15 mouse cellular contexts compared by ENCODE assay signal in the genomic region with DNA sequence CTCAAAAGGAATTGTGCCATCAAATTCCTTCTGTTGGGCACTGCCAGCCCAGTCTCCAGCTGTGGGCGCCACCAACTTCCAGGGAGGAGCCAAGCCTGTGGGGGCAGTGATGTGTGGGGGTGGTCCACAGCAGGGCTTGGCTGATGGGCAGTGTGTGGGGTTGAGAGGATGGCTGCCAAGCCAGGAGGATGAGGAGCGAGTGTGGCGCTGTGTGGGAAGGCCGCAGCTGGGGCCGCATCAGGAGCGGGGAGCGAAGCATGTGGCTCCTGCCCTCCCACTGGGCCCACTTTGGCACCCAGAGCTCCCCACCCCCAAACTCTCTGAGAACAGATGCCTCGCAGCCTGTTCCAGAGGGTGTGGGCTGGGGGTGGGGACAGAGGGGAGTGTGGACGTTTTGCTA. TPM values are rescaled to one million over a fixed set of nuclear protein-coding genes. Genes with fewer than 3 reads are reported as not detected.
DNase-seq lines count a peak whose midpoint lies in the region; ATAC-seq and TF ChIP-seq lines count a peak whose summit lies in the region.
"Had no signal": no experiment of that assay in that cellular context is flagged by ENCODE, and none has a peak within 500 bp of the region (broad histone marks: within the 10 kb centered on the region; RNA-seq: fewer than 3 reads in every experiment).

No protein-coding gene starts in this region.

- TF ChIP-seq EP300 in lung, postnatal 0 days (IDR thresholded peaks at IDR 0.05): no peak

- H3K4me3 ChIP-seq in embryonic facial prominence, embryonic 13.5 days: no peak overlapping the region
- no peak overlapping the region for H3K4me3 ChIP-seq in embryonic facial prominence, embryonic 10.5 days
- H3K4me3 ChIP-seq in lung, embryonic 15.5 days: no peak overlapping the region
- no peak overlapping the region for H3K4me3 ChIP-seq in lung, postnatal 0 days (ENCODE audit: low read depth, low read length)
- H3K4me3 ChIP-seq in forebrain, embryonic 14.5 days (ENCODE audit: low read depth, low read length): no peak overlapping the region
- H3K4me3 ChIP-seq in lung, adult 2 months (replicated peaks; ENCODE audit: extremely low read depth, low read depth, low read length): no peak overlapping the region

- no peak for TF ChIP-seq CTCF in lung, postnatal 0 days (IDR thresholded peaks at IDR 0.05)
- TF ChIP-seq CTCF in lung, adult 2 months (IDR thresholded peaks at IDR 0.05; ENCODE audit: insufficient read depth, low read length): no peak

- no peak overlapping the region for H3K27ac ChIP-seq in embryonic facial prominence, embryonic 13.5 days
- no peak overlapping the region for H3K27ac ChIP-seq in embryonic facial prominence, embryonic 10.5 days (replicated peaks)
- no peak overlapping the region for H3K27ac ChIP-seq in lung, embryonic 15.5 days
- H3K27ac ChIP-seq in lung, postnatal 0 days (ENCODE audit: low read length): no peak overlapping the region
- no peak overlapping the region for H3K27ac ChIP-seq in forebrain, embryonic 14.5 days (ENCODE audit: low read depth, low read length)
- H3K27ac ChIP-seq: macrophage had no signal

- H3K9me3 ChIP-seq in embryonic facial prominence, embryonic 13.5 days: no peaks in the 10 kb centered on the region
- H3K9me3 ChIP-seq in embryonic facial prominence, embryonic 10.5 days: no peaks in the 10 kb centered on the region
- no peaks in the 10 kb centered on the region for H3K9me3 ChIP-seq in lung, embryonic 15.5 days
- no peaks in the 10 kb centered on the region for H3K9me3 ChIP-seq in lung, postnatal 0 days (ENCODE audit: low read length)
- H3K9me3 ChIP-seq in forebrain, embryonic 14.5 days (replicated peaks; ENCODE audit: control insufficient read depth, low read length): no peaks in the 10 kb centered on the region
- H3K9me3 ChIP-seq: G1E had no signal

- H3K9ac ChIP-seq in embryonic facial prominence, embryonic 13.5 days: 0 out of 2 replicates have a peak overlapping the region, but pooled peaks have one; percentile 11
- H3K9ac ChIP-seq in lung, embryonic 15.5 days: peak overlapping the region; percentile 24; the same call in 1 of the 2 replicates
- no peak overlapping the region for H3K9ac ChIP-seq in lung, postnatal 0 days (replicated peaks; ENCODE audit: low read depth)
- H3K9ac ChIP-seq in forebrain, embryonic 14.5 days (ENCODE audit: low read length): no peak overlapping the region

- no peak for TF ChIP-seq POLR2A in lung, adult 2 months (IDR thresholded peaks at IDR 0.05; ENCODE audit: borderline replicate concordance, extremely low read depth, low read depth, low read length)

- WGBS in embryonic facial prominence, embryonic 13.5 days: 89% methylated on average over 9 of the region's 9 CpGs
- WGBS in embryonic facial prominence, embryonic 10.5 days: 89% methylated on average over 9 of the region's 9 CpGs
- WGBS in lung, embryonic 15.5 days: 75% methylated on average over 9 of the region's 9 CpGs
- 77% methylated on average over 9 of the region's 9 CpGs for WGBS in lung, postnatal 0 days
- 75% methylated on average over 8 of the region's 9 CpGs for WGBS in forebrain, embryonic 14.5 days
- WGBS in lung, adult 2 months: 73% methylated on average over 9 of the region's 9 CpGs

- no peak overlapping the region for H3K4me2 ChIP-seq in embryonic facial prominence, embryonic 13.5 days
- H3K4me2 ChIP-seq in lung, embryonic 15.5 days: no peak overlapping the region
- H3K4me2 ChIP-seq in lung, postnatal 0 days (replicated peaks; ENCODE audit: low read depth, low read length): no peak overlapping the region
- H3K4me2 ChIP-seq in forebrain, embryonic 14.5 days (ENCODE audit: low read length): no peak overlapping the region

- no peak for ATAC-seq in embryonic facial prominence, embryonic 13.5 days (ENCODE audit: insufficient number of reproducible peaks, insufficient read depth, low FRiP score, low TSS enrichment, low read depth)
- ATAC-seq in lung, embryonic 15.5 days (ENCODE audit: borderline replicate concordance, extremely low read depth, low FRiP score, low TSS enrichment): no peak
- no peak for ATAC-seq in lung, postnatal 0 days
- no peak for ATAC-seq in forebrain, embryonic 14.5 days
- ATAC-seq: forebrain, embryonic 16.5 days had no signal

- DNase-seq in embryonic facial prominence, embryonic 10.5 days (ENCODE audit: low spot score): no peak
- no peak for DNase-seq in lung, postnatal 0 days (ENCODE audit: low spot score)
- DNase-seq in layer of hippocampus, adult 18-20 months (ENCODE audit: low spot score in 2 of 2): peak; percentile 81 to 84
- DNase-seq in right cerebral cortex, postnatal 10 days (ENCODE audit: low spot score in 2 of 2): peak; percentile 68 to 73
- DNase-seq in forebrain, embryonic 14.5 days (ENCODE audit: low spot score): no peak
- no peak for DNase-seq in lung, adult 2 months
- DNase-seq: kidney, postnatal 25 days had no signal

- H3K4me1 ChIP-seq in embryonic facial prominence, embryonic 13.5 days: peaks cover 51% of the 10 kb centered on the region
- H3K4me1 ChIP-seq in embryonic facial prominence, embryonic 10.5 days: peaks cover 53% of the 10 kb centered on the region
- H3K4me1 ChIP-seq in lung, embryonic 15.5 days: peaks cover 65% of the 10 kb centered on the region
- H3K4me1 ChIP-seq in lung, postnatal 0 days (ENCODE audit: insufficient read depth, low read depth, low read length): peaks cover 14% of the 10 kb centered on the region
- peaks cover 28% of the 10 kb centered on the region for H3K4me1 ChIP-seq in forebrain, embryonic 14.5 days (ENCODE audit: control insufficient read depth, insufficient read depth, low read length)
- H3K4me1 ChIP-seq in lung, adult 2 months (ENCODE audit: control insufficient read depth, insufficient read depth, low read length): peaks cover 17% of the 10 kb centered on the region

- H3K36me3 ChIP-seq in embryonic facial prominence, embryonic 13.5 days: peaks cover 61% of the 10 kb centered on the region
- peaks cover 85% of the 10 kb centered on the region for H3K36me3 ChIP-seq in embryonic facial prominence, embryonic 10.5 days (replicated peaks)
- peaks cover 61% of the 10 kb centered on the region for H3K36me3 ChIP-seq in lung, embryonic 15.5 days
- H3K36me3 ChIP-seq in lung, postnatal 0 days (ENCODE audit: insufficient read depth, low read length): peaks cover 21% of the 10 kb centered on the region
- peaks cover 68% of the 10 kb centered on the region for H3K36me3 ChIP-seq in forebrain, embryonic 14.5 days (ENCODE audit: control insufficient read depth, insufficient read depth, low read length)

- H3K27me3 ChIP-seq in embryonic facial prominence, embryonic 13.5 days: no peaks in the 10 kb centered on the region
- no peaks in the 10 kb centered on the region for H3K27me3 ChIP-seq in embryonic facial prominence, embryonic 10.5 days (replicated peaks; ENCODE audit: low read depth, poor library complexity, severe bottlenecking)
- H3K27me3 ChIP-seq in lung, embryonic 15.5 days: no peaks in the 10 kb centered on the region
- no peaks in the 10 kb centered on the region for H3K27me3 ChIP-seq in lung, postnatal 0 days (replicated peaks; ENCODE audit: insufficient read depth, low read length)
- H3K27me3 ChIP-seq in forebrain, embryonic 14.5 days (replicated peaks; ENCODE audit: control insufficient read depth, insufficient read depth, low read length): no peaks in the 10 kb centered on the region

RNA-seq across cellular contexts. Expression of gene Calm3, which starts 5.9 kb away (rescaled TPM):
- polyA plus RNA-seq in embryonic facial prominence, embryonic 13.5 days (2015; fragmentation: Nextera tagmentation; extraction: Ambion mirVana): 104 and 111 TPM in 2 replicates
- 121 and 126 TPM in 2 replicates for polyA plus RNA-seq in embryonic facial prominence, embryonic 10.5 days (2016; fragmentation: Nextera tagmentation; extraction: Ambion mirVana)
- polyA plus RNA-seq in lung, embryonic 15.5 days (2015; fragmentation: Nextera tagmentation; extraction: Ambion mirVana): 101 and 104 TPM in 2 replicates
- polyA plus RNA-seq in lung, postnatal 0 days (2015; fragmentation: Nextera tagmentation; extraction: Ambion mirVana): 61.7 and 63.6 TPM in 2 replicates
- total RNA-seq in layer of hippocampus, adult 18-20 months (2021): 1,000 to 10,000 TPM; 2,132 to 2,161 TPM
- polyA plus RNA-seq in forebrain, embryonic 14.5 days (2014; fragmentation: Nextera tagmentation; extraction: Ambion mirVana): 473 and 491 TPM in 2 replicates
- 279 and 310 TPM in 2 replicates for polyA plus RNA-seq in lung, adult 2 months (2012; rRNA removed)

RNA-seq across cellular contexts. Expression of gene Ptgir, which starts 11.7 kb away (rescaled TPM):
- polyA plus RNA-seq in embryonic facial prominence, embryonic 13.5 days (2015; fragmentation: Nextera tagmentation; extraction: Ambion mirVana): 1.2 TPM in 2 replicates
- 0.52 and 0.64 TPM in 2 replicates for polyA plus RNA-seq in embryonic facial prominence, embryonic 10.5 days (2016; fragmentation: Nextera tagmentation; extraction: Ambion mirVana)
- 2.0 and 2.4 TPM in 2 replicates for polyA plus RNA-seq in lung, embryonic 15.5 days (2015; fragmentation: Nextera tagmentation; extraction: Ambion mirVana)
- 2.0 and 2.4 TPM in 2 replicates for polyA plus RNA-seq in lung, postnatal 0 days (2015; fragmentation: Nextera tagmentation; extraction: Ambion mirVana)
- under 1 TPM in 1 of 2 experiments, not detected in 1; 0.10 TPM for total RNA-seq in layer of hippocampus, adult 18-20 months (2021)
- 0.12 and 0.22 TPM in 2 replicates for polyA plus RNA-seq in forebrain, embryonic 14.5 days (2014; fragmentation: Nextera tagmentation; extraction: Ambion mirVana)
- polyA plus RNA-seq in lung, adult 2 months (2012; rRNA removed): 9.8 and 10.4 TPM in 2 replicates

RNA-seq across cellular contexts. Expression of gene Gng8, which starts 26.4 kb away (rescaled TPM):
- 19.9 and 32.0 TPM in 2 replicates for polyA plus RNA-seq in embryonic facial prominence, embryonic 13.5 days (2015; fragmentation: Nextera tagmentation; extraction: Ambion mirVana)
- 14.7 and 20.3 TPM in 2 replicates for polyA plus RNA-seq in embryonic facial prominence, embryonic 10.5 days (2016; fragmentation: Nextera tagmentation; extraction: Ambion mirVana)
- 11.2 and 12.0 TPM in 2 replicates for polyA plus RNA-seq in lung, embryonic 15.5 days (2015; fragmentation: Nextera tagmentation; extraction: Ambion mirVana)
- 5.2 and 6.6 TPM in 2 replicates for polyA plus RNA-seq in lung, postnatal 0 days (2015; fragmentation: Nextera tagmentation; extraction: Ambion mirVana)
- 1 to 10 TPM; 2.6 to 2.8 TPM for total RNA-seq in layer of hippocampus, adult 18-20 months (2021)
- 9.8 and 11.0 TPM in 2 replicates for polyA plus RNA-seq in forebrain, embryonic 14.5 days (2014; fragmentation: Nextera tagmentation; extraction: Ambion mirVana)
- 12.5 and 27.7 TPM in 2 replicates for polyA plus RNA-seq in lung, adult 2 months (2012; rRNA removed)
- total RNA-seq: G1E; liver, adult 2 months had no signal
- polyA plus RNA-seq: G1E, macrophage had no signal

RNA-seq across cellular contexts. Expression of gene Pnmal2, which starts 26.5 kb away (rescaled TPM):
- 10.5 and 10.9 TPM in 2 replicates for polyA plus RNA-seq in embryonic facial prominence, embryonic 13.5 days (2015; fragmentation: Nextera tagmentation; extraction: Ambion mirVana)
- polyA plus RNA-seq in embryonic facial prominence, embryonic 10.5 days (2016; fragmentation: Nextera tagmentation; extraction: Ambion mirVana): 2.9 and 4.6 TPM in 2 replicates
- 6.2 and 6.6 TPM in 2 replicates for polyA plus RNA-seq in lung, embryonic 15.5 days (2015; fragmentation: Nextera tagmentation; extraction: Ambion mirVana)
- 1.9 and 2.0 TPM in 2 replicates for polyA plus RNA-seq in lung, postnatal 0 days (2015; fragmentation: Nextera tagmentation; extraction: Ambion mirVana)
- 100 to 1,000 TPM; 370 to 415 TPM for total RNA-seq in layer of hippocampus, adult 18-20 months (2021)
- polyA plus RNA-seq in forebrain, embryonic 14.5 days (2014; fragmentation: Nextera tagmentation; extraction: Ambion mirVana): 48.1 and 63.2 TPM in 2 replicates
- polyA plus RNA-seq in lung, adult 2 months (2012; rRNA removed): 2.0 and 3.2 TPM in 2 replicates
- total RNA-seq: granulocyte monocyte progenitor cell, adult 5-6 weeks; hematopoietic stem cell, adult 5-6 weeks had no signal
- polyA plus RNA-seq: G1E, macrophage had no signal

RNA-seq across cellular contexts. Expression of gene Pnmal1, which starts 41.5 kb away (rescaled TPM):
- polyA plus RNA-seq in embryonic facial prominence, embryonic 13.5 days (2015; fragmentation: Nextera tagmentation; extraction: Ambion mirVana): 1.2 and 1.7 TPM in 2 replicates
- 3.4 and 4.0 TPM in 2 replicates for polyA plus RNA-seq in embryonic facial prominence, embryonic 10.5 days (2016; fragmentation: Nextera tagmentation; extraction: Ambion mirVana)
- polyA plus RNA-seq in lung, embryonic 15.5 days (2015; fragmentation: Nextera tagmentation; extraction: Ambion mirVana): 0.11 and 0.36 TPM in 2 replicates
- polyA plus RNA-seq in lung, postnatal 0 days (2015; fragmentation: Nextera tagmentation; extraction: Ambion mirVana): 0.04 TPM in 1 of 2 replicates, not detected in the other
- total RNA-seq in layer of hippocampus, adult 18-20 months (2021): 100 to 1,000 TPM; 118 to 134 TPM
- polyA plus RNA-seq in forebrain, embryonic 14.5 days (2014; fragmentation: Nextera tagmentation; extraction: Ambion mirVana): 55.5 and 61.9 TPM in 2 replicates
- not detected in 2 replicates for polyA plus RNA-seq in lung, adult 2 months (2012; rRNA removed)
- total RNA-seq: granulocyte monocyte progenitor cell, adult 5-6 weeks; hematopoietic stem cell, adult 5-6 weeks; liver, adult 2 months had no signal
- polyA plus RNA-seq: liver, adult 2 months; macrophage had no signal

Comparison
In these comparisons a context has a peak if more than half of its experiments do, and no peak if none do; other contexts are left out.
1. H3K9ac ChIP-seq: peak in embryonic facial prominence, embryonic 13.5 days (single experiment) and lung, embryonic 15.5 days (single experiment); none in lung, postnatal 0 days (single experiment) and forebrain, embryonic 14.5 days (single experiment).
2. DNase-seq: peak in layer of hippocampus, adult 18-20 months (2 of 2) and right cerebral cortex, postnatal 10 days (2 of 2); none in embryonic facial prominence, embryonic 10.5 days (single experiment), lung, postnatal 0 days (single experiment), forebrain, embryonic 14.5 days (single experiment) and lung, adult 2 months (single experiment).